Comparison of ENCODE assay signal across 8 mouse cellular contexts in genomic region chr9:51075780-51076179, GRCm38 (mm10). TPM values are rescaled to one million over a fixed set of nuclear protein-coding genes. Genes with fewer than 3 reads are reported as not detected.
DNase-seq lines count a peak whose midpoint lies in the region; ATAC-seq lines count a peak whose summit lies in the region.

No protein-coding gene starts in this region.

- DNase-seq in adrenal gland, postnatal 10 days = peak; percentile 17
- DNase-seq in adrenal gland, postnatal 4 days (ENCODE audit: low spot score in 2 of 2) = no peak
- peak; percentile 19 to 21 for DNase-seq in adrenal gland, postnatal 36 days
- peak; percentile 18 for DNase-seq in midbrain, embryonic 14.5 days
- no peak for DNase-seq in spleen, postnatal 36 days (ENCODE audit: low spot score in 2 of 2)

- ATAC-seq in forebrain, embryonic 12.5 days (ENCODE audit: low FRiP score) = no peak
- no peak for ATAC-seq in hindbrain, embryonic 13.5 days (ENCODE audit: low FRiP score)
- peak; percentile 65 for ATAC-seq in limb, embryonic 15.5 days (ENCODE audit: insufficient number of reproducible peaks, low FRiP score, low TSS enrichment, low read depth)
- ATAC-seq in midbrain, embryonic 14.5 days (ENCODE audit: low FRiP score, low TSS enrichment) = no peak

- H3K36me3 ChIP-seq in forebrain, embryonic 12.5 days (replicated peaks) = no peaks in the 10 kb centered on the region
- H3K36me3 ChIP-seq in hindbrain, embryonic 13.5 days = no peaks in the 10 kb centered on the region
- no peaks in the 10 kb centered on the region for H3K36me3 ChIP-seq in limb, embryonic 15.5 days
- no peaks in the 10 kb centered on the region for H3K36me3 ChIP-seq in midbrain, embryonic 14.5 days (ENCODE audit: control insufficient read depth, insufficient read depth, low read length)

- H3K4me1 ChIP-seq in forebrain, embryonic 12.5 days = peaks cover 20% of the 10 kb centered on the region
- peaks cover 18% of the 10 kb centered on the region for H3K4me1 ChIP-seq in hindbrain, embryonic 13.5 days (replicated peaks)
- peaks cover 20% of the 10 kb centered on the region for H3K4me1 ChIP-seq in limb, embryonic 15.5 days
- H3K4me1 ChIP-seq in midbrain, embryonic 14.5 days (ENCODE audit: control insufficient read depth, insufficient read depth, low read length) = peaks cover 13% of the 10 kb centered on the region

- H3K4me3 ChIP-seq in forebrain, embryonic 12.5 days (replicated peaks) = peak overlapping the region; percentile 41
- peak overlapping the region; percentile 38 for H3K4me3 ChIP-seq in hindbrain, embryonic 13.5 days
- peak overlapping the region; percentile 44 for H3K4me3 ChIP-seq in limb, embryonic 15.5 days
- H3K4me3 ChIP-seq in midbrain, embryonic 14.5 days (replicated peaks; ENCODE audit: low read depth, low read length) = no peak overlapping the region

- H3K27me3 ChIP-seq in forebrain, embryonic 12.5 days = 0 out of 2 replicates have a peak, but pooled peaks cover 11% of the 10 kb centered on the region
- H3K27me3 ChIP-seq in hindbrain, embryonic 13.5 days = peaks cover 28% of the 10 kb centered on the region
- H3K27me3 ChIP-seq in limb, embryonic 15.5 days = no peaks in the 10 kb centered on the region
- H3K27me3 ChIP-seq in midbrain, embryonic 14.5 days (ENCODE audit: control insufficient read depth, insufficient read depth, low read length) = no peaks in the 10 kb centered on the region; the same call in 1 of the 2 replicates

- WGBS in forebrain, embryonic 12.5 days = 23% methylated on average over 3 of the region's 3 CpGs
- 32% methylated on average over 3 of the region's 3 CpGs for WGBS in hindbrain, embryonic 13.5 days
- 10% methylated on average over 3 of the region's 3 CpGs for WGBS in limb, embryonic 15.5 days
- WGBS in midbrain, embryonic 14.5 days = 32% methylated on average over 3 of the region's 3 CpGs

- H3K4me2 ChIP-seq in forebrain, embryonic 12.5 days = peak overlapping the region; percentile 80
- peak overlapping the region; percentile 62 for H3K4me2 ChIP-seq in hindbrain, embryonic 13.5 days
- H3K4me2 ChIP-seq in limb, embryonic 15.5 days = peak overlapping the region; percentile 72
- peak overlapping the region; percentile 64 for H3K4me2 ChIP-seq in midbrain, embryonic 14.5 days (ENCODE audit: low read length)

- no peak overlapping the region for H3K27ac ChIP-seq in forebrain, embryonic 12.5 days
- no peak overlapping the region for H3K27ac ChIP-seq in hindbrain, embryonic 13.5 days
- peak overlapping the region; percentile 79; the same call in 1 of the 2 replicates for H3K27ac ChIP-seq in limb, embryonic 15.5 days
- no peak overlapping the region for H3K27ac ChIP-seq in midbrain, embryonic 14.5 days (replicated peaks; ENCODE audit: low read depth, low read length)

- H3K9me3 ChIP-seq in forebrain, embryonic 12.5 days = no peaks in the 10 kb centered on the region
- no peaks in the 10 kb centered on the region for H3K9me3 ChIP-seq in hindbrain, embryonic 13.5 days
- no peaks in the 10 kb centered on the region for H3K9me3 ChIP-seq in limb, embryonic 15.5 days
- H3K9me3 ChIP-seq in midbrain, embryonic 14.5 days (ENCODE audit: control insufficient read depth, low read length) = no peaks in the 10 kb centered on the region

- 0 out of 2 replicates have a peak overlapping the region, but pooled peaks have one; percentile 42 for H3K9ac ChIP-seq in forebrain, embryonic 12.5 days
- no peak overlapping the region for H3K9ac ChIP-seq in hindbrain, embryonic 13.5 days
- H3K9ac ChIP-seq in limb, embryonic 15.5 days = no peak overlapping the region
- H3K9ac ChIP-seq in midbrain, embryonic 14.5 days (replicated peaks; ENCODE audit: low read length) = no peak overlapping the region

RNA-seq across cellular contexts. Expression of gene Layn, which starts 1.1 kb away (rescaled TPM):
- total RNA-seq in adrenal gland, postnatal 10 days (2021) = 1 to 10 TPM; 6.4 to 8.2 TPM
- 10 to 100 TPM in 1 of 2 experiments, 1 to 10 TPM in 1; 7.7 to 10.4 TPM for total RNA-seq in adrenal gland, postnatal 4 days (2021)
- total RNA-seq in adrenal gland, postnatal 36 days (2021) = 1 to 10 TPM; 6.5 to 8.3 TPM
- 0.69 and 1.2 TPM in 2 replicates for polyA plus RNA-seq in forebrain, embryonic 12.5 days (2016; fragmentation: Nextera tagmentation; extraction: Ambion mirVana)
- 2.0 and 2.1 TPM in 2 replicates for polyA plus RNA-seq in hindbrain, embryonic 13.5 days (2015; fragmentation: Nextera tagmentation; extraction: Ambion mirVana)
- 9.4 and 10.6 TPM in 2 replicates for polyA plus RNA-seq in limb, embryonic 15.5 days (2015; fragmentation: Nextera tagmentation; extraction: Ambion mirVana)
- 0.72 and 0.84 TPM in 2 replicates for polyA plus RNA-seq in midbrain, embryonic 14.5 days (2014; fragmentation: Nextera tagmentation; extraction: Ambion mirVana)

RNA-seq across cellular contexts. Expression of gene Btg4, which starts 15.1 kb away (rescaled TPM):
- not detected for total RNA-seq in adrenal gland, postnatal 10 days (2021)
- not detected for total RNA-seq in adrenal gland, postnatal 4 days (2021)
- total RNA-seq in adrenal gland, postnatal 36 days (2021) = not detected
- not detected in 2 replicates for polyA plus RNA-seq in forebrain, embryonic 12.5 days (2016; fragmentation: Nextera tagmentation; extraction: Ambion mirVana)
- not detected in 2 replicates for polyA plus RNA-seq in hindbrain, embryonic 13.5 days (2015; fragmentation: Nextera tagmentation; extraction: Ambion mirVana)
- not detected in 2 replicates for polyA plus RNA-seq in limb, embryonic 15.5 days (2015; fragmentation: Nextera tagmentation; extraction: Ambion mirVana)
- not detected in 2 replicates for polyA plus RNA-seq in midbrain, embryonic 14.5 days (2014; fragmentation: Nextera tagmentation; extraction: Ambion mirVana)

RNA-seq across cellular contexts. Expression of gene 4833427G06Rik, which starts 26.1 kb away (rescaled TPM):
- not detected for total RNA-seq in adrenal gland, postnatal 10 days (2021)
- under 1 TPM in 1 of 2 experiments, not detected in 1; 0.31 TPM for total RNA-seq in adrenal gland, postnatal 4 days (2021)
- under 1 TPM in 1 of 2 experiments, not detected in 1; 0.49 TPM for total RNA-seq in adrenal gland, postnatal 36 days (2021)
- 0.27 TPM in 1 of 2 replicates, not detected in the other for polyA plus RNA-seq in forebrain, embryonic 12.5 days (2016; fragmentation: Nextera tagmentation; extraction: Ambion mirVana)
- polyA plus RNA-seq in hindbrain, embryonic 13.5 days (2015; fragmentation: Nextera tagmentation; extraction: Ambion mirVana) = 1.2 and 2.1 TPM in 2 replicates
- polyA plus RNA-seq in limb, embryonic 15.5 days (2015; fragmentation: Nextera tagmentation; extraction: Ambion mirVana) = not detected in 2 replicates
- polyA plus RNA-seq in midbrain, embryonic 14.5 days (2014; fragmentation: Nextera tagmentation; extraction: Ambion mirVana) = 0.31 TPM in 1 of 2 replicates, not detected in the other

Comparison
In these comparisons a context has a peak if more than half of its experiments do, and no peak if none do; other contexts are left out.
1. DNase-seq: peak in adrenal gland, postnatal 10 days (single experiment), adrenal gland, postnatal 36 days (2 of 2) and midbrain, embryonic 14.5 days (single experiment); none in adrenal gland, postnatal 4 days (0 of 2) and spleen, postnatal 36 days (0 of 2).
2. Peak in every context shown above with its lines, with median percentiles within 50 percentile points of each other: H3K4me2 ChIP-seq.